Mouse (Mus musculus) lung, postnatal 10 days (tissue): ENCODE data around the gene Fam166a.
"Not testable (repeated sequence)": the region's sequence is repeated elsewhere in the genome, so short reads cannot be mapped to it uniquely, and the experiment has no call there.

ENCODE experiments used
- DNase-seq: peaks from one replicate; pipeline ENCODE4 v3.0.0; 2021

Fam166a gene

GRCm38 (mm10) chr2:25246183-25247072, 27.9 kb downstream of the Fam166a start, which contains the start of gene AL732309.1:
Gene AL732309.1 (minus strand): TSS chr2:25246863.
- DNase-seq = no peak

- DNase-seq = no peak
Measured at GRCm38 (mm10) chr2:25252331-25252730, 33.8 kb downstream of the Fam166a start.

- peak; percentile 91 for DNase-seq
Measured at GRCm38 (mm10) chr2:25255284-25255779, 36.8 kb downstream of the Fam166a start, which contains the start of gene Tmem203. Gene Tmem203 (plus strand): TSS chr2:25255439.

GRCm38 (mm10) chr2:25256443-25257109, 38.0 kb downstream of the Fam166a start:
- peak; percentile 79 for DNase-seq

- DNase-seq = not testable (repeated sequence)
Measured at GRCm38 (mm10) chr2:25257250-25257649, 38.7 kb downstream of the Fam166a start.

GRCm38 (mm10) chr2:25258887-25259286, 40.3 kb downstream of the Fam166a start:
- no peak for DNase-seq

GRCm38 (mm10) chr2:25261870-25262269, 43.3 kb downstream of the Fam166a start:
- no peak for DNase-seq

- peak; percentile 96 for DNase-seq
Measured at GRCm38 (mm10) chr2:25262291-25262767, 43.8 kb downstream of the Fam166a start, which contains the start of gene Tprn. Gene Tprn (plus strand): TSS chr2:25262618.

GRCm38 (mm10) chr2:25262795-25263622, 44.5 kb downstream of the Fam166a start:
- peak; percentile 45 for DNase-seq

GRCm38 (mm10) chr2:25263623-25264285, 45.2 kb downstream of the Fam166a start:
- DNase-seq = no peak

GRCm38 (mm10) chr2:25264286-25264660, 45.7 kb downstream of the Fam166a start:
- no peak for DNase-seq

- DNase-seq = no peak
Measured at GRCm38 (mm10) chr2:25264851-25265250, 46.3 kb downstream of the Fam166a start.

GRCm38 (mm10) chr2:25265897-25266656, 47.5 kb downstream of the Fam166a start:
- no peak for DNase-seq

GRCm38 (mm10) chr2:25266720-25267119, 48.2 kb downstream of the Fam166a start:
- DNase-seq = peak; percentile 53

- DNase-seq = no peak
Measured at GRCm38 (mm10) chr2:25267241-25267640, 48.7 kb downstream of the Fam166a start.

GRCm38 (mm10) chr2:25267746-25268309, 49.3 kb downstream of the Fam166a start:
- DNase-seq = no peak
